Mouse (Mus musculus) bone marrow, adult 2 months (tissue): ENCODE data around the gene Mical2.

ENCODE experiments used
- CTCF ChIP-seq: fragments of 200-500 bp; IDR thresholded peaks from 2 replicates; pipeline ENCODE4 v1.5.1; 2011; ENCODE audit warnings: low read length, control low read depth; ENCODE audit not compliant: control insufficient read depth, insufficient read depth
- POLR2A ChIP-seq: fragments of 200-500 bp; IDR thresholded peaks from 2 replicates; pipeline ENCODE4 v1.6.1; 2011; ENCODE audit warnings: low read depth, mild to moderate bottlenecking, control low read depth, low read length, borderline replicate concordance; ENCODE audit not compliant: control insufficient read depth

DNA sequence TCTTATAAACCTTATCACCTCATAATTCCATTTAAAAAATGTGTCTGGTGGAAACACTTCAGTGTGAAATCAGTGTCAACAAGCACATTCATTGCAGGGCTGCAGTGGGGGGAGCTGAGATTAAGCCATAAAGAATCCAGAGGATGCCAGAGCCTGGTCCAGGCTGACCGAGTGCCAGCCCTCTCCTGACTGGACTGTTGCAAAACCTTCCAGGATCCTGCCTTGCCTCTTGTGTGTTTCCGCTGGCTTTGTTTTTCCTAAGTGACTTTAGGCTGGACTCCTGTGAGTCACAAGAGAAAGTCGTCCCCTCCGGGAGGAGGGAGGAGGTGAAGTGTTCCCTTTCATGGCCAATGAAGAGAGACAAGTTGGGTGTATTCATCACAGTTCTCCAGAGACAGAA lies 64.3 kb downstream of the Mical2 start:
- TF ChIP-seq POLR2A (no peak), CTCF (no peak)
